Mouse (Mus musculus) hindbrain, postnatal 0 days (tissue): ENCODE results near the gene Olfr1325. TPM values are rescaled to one million over a fixed set of nuclear protein-coding genes. Genes with fewer than 3 reads are reported as not detected.
"Not testable (repeated sequence)": the region's sequence is repeated elsewhere in the genome, so short reads cannot be mapped to it uniquely, and the experiment has no call there.

Source experiments
- ATAC-seq: fragments of 200-750 bp; cut with Nextera tagmentation; 2 replicates; pipeline ENCODE4 v1.8.0; 2017; ENCODE audit warnings: mild to moderate bottlenecking, moderate TSS enrichment, moderate library complexity
- DNase-seq: peaks from one replicate; pipeline ENCODE4 v3.0.0-alpha.2; 2015; ENCODE audit warnings: low spot score
- H3K27ac ChIP-seq: fragments of 300-500 bp; sonication (generic); 2 replicates; pipeline ENCODE4 v1.5.1; 2014; ENCODE audit warnings: mild to moderate bottlenecking
- H3K27me3 ChIP-seq: fragments of 300-500 bp; sonication (generic); 2 replicates; pipeline ENCODE4 v1.6.1; 2014; ENCODE audit warnings: low read length, mixed read lengths; ENCODE audit not compliant: insufficient read depth
- H3K36me3 ChIP-seq: fragments of 300-500 bp; sonication (generic); 2 replicates; pipeline ENCODE4 v1.6.1; 2014; ENCODE audit warnings: low read length, mixed read lengths; ENCODE audit not compliant: insufficient read depth
- H3K4me1 ChIP-seq: fragments of 300-500 bp; sonication (generic); 2 replicates; pipeline ENCODE4 v1.6.1; 2014; ENCODE audit warnings: antibody characterized with exemption, low read length, mixed read lengths; ENCODE audit not compliant: insufficient read depth
- H3K4me2 ChIP-seq: fragments of 300-500 bp; sonication (generic); 2 replicates; pipeline ENCODE4 v1.6.1; 2014; ENCODE audit warnings: low read depth, mild to moderate bottlenecking, low read length, moderate library complexity, mixed read lengths
- H3K4me3 ChIP-seq: fragments of 300-500 bp; sonication (generic); 2 replicates; pipeline ENCODE4 v1.5.1; 2014; ENCODE audit warnings: low read length
- H3K9ac ChIP-seq: fragments of 300-500 bp; sonication (generic); replicated peaks from 2 replicates; pipeline ENCODE4 v1.6.1; 2014; ENCODE audit warnings: mild to moderate bottlenecking, low read length, moderate library complexity, mixed read lengths
- H3K9me3 ChIP-seq: fragments of 300-500 bp; sonication (generic); 2 replicates; pipeline ENCODE4 v1.6.1; 2016; ENCODE audit warnings: low read length, mixed read lengths
- CTCF ChIP-seq: IDR thresholded peaks from 2 replicates; pipeline ENCODE4 v1.5.1; 2016; ENCODE audit warnings: antibody characterized with exemption, control low read depth, low read depth
- WGBS: fragments of 180-500 bp; shearing (Covaris S2); extraction: QIAGEN DNeasy Blood & Tissue Kit; methylation state at CpG from one replicate; pipeline ENCODE4 v1.1.7; 2014; 5-methylcytosine and 5-hydroxymethylcytosine counted together
- polyA plus RNA-seq: library from polyadenylated mRNA; unstranded; fragments of >200 nt; fragmentation: Nextera tagmentation; extraction: Ambion mirVana; gene quantifications from 2 replicates; pipeline ENCODE4 v1.2.1, GENCODE M21; 2015
- total RNA-seq: library from RNA; depleted of rRNA; stranded (reverse); fragments of >200 nt; gene quantifications from 2 replicates; pipeline ENCODE4 v1.2.3, GENCODE M21; 2014; rRNA removed

Gene Olfr1325
- total RNA-seq (not detected in 2 replicates), polyA plus RNA-seq (not detected in 2 replicates)

DNA sequence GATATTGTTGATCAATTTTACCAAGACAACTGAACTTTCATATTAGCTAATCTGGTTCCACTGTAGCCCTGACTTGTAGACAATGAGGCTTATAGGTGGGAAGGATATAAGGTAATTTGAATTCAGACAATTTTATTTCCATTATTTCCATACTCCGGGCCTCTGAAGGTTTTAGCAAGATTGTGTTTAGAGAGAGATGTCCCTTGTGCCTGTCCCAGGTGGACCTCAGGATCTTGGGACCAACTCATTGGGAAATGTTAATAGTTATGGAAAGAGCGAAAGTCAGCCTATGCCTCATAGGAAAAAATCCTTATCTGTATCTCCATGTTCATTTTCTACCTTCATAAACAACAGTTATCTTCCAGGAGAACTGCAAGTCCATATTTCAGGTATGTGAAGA lies at the start of gene Olfr1325:
Olfr1325 (plus strand) TSS at position 301 of the 400 bp plus-strand sequence.
- ATAC-seq: no peak
- 87% methylated on average over 2 of the region's 2 CpGs for WGBS
- TF ChIP-seq CTCF: no peak
- DNase-seq: no peak
- no peaks in the 10 kb centered on the region for H3K4me1 ChIP-seq
- H3K4me2 ChIP-seq: no peak within 1 kb of the TSS
- no peak within 1 kb of the TSS for H3K27ac ChIP-seq
- no peak within 1 kb of the TSS for H3K4me3 ChIP-seq
- no peak within 1 kb of the TSS for H3K9ac ChIP-seq
- H3K9me3 ChIP-seq: no peaks in the 10 kb centered on the region
- no peaks in the 10 kb centered on the region for H3K36me3 ChIP-seq
- H3K27me3 ChIP-seq: no peaks in the 10 kb centered on the region

GRCm38 (mm10) chrX:74574788-74575187 lies 17.7 kb upstream of the Olfr1325 start, which contains the start of gene Olfr1326-ps1:
Olfr1326-ps1 (minus strand) TSS chrX:74574888.
- Histone ChIP-seq H3K27me3 (no peaks in the 10 kb centered on the region), H3K4me2 (no peak within 1 kb of the TSS), H3K9me3 (no peaks in the 10 kb centered on the region), H3K9ac (no peak within 1 kb of the TSS), H3K4me1 (no peaks in the 10 kb centered on the region), H3K27ac (no peak within 1 kb of the TSS), H3K4me3 (no peak within 1 kb of the TSS), H3K36me3 (no peaks in the 10 kb centered on the region)
- no peak for ATAC-seq
- DNase-seq: no peak
- no peak for TF ChIP-seq CTCF

DNA sequence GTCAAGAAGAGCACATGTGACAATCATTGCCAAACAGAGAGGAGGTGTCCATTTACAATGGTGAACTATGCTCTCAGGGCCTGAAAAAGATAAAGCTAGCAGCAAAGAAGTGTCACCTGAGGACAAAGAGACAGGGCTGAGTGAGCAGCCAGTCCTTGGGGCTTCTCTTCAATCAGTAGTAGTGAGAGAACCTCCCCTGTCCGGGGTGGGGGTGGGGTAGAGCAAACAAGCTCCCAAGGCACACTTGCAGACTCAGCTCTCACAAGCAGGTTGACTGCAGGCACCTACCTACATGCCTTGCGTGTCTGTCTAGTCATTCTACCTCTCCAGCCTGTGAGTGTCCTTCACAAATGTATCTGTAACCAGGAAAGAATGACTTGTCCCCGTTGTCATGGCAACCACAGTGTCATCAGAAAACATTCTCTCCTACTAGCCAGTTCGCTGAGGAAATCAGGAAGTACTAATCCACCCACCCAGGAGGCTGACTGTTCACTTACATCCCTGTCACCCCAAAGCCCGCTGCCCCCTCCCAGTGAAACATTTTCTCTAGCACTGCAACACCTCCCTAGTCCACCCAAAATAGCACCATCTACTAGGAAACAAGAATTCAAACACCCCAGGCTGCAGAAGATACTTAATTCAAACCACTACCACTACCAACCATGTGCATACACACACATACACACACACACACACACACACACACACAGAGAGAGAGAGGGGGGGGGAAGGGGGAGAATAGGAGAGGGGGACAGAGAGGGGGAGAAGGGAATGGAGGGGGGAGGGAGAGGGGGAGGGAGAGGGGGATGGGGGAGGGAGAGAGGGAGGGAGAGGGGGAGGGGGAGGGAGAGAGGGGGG lies 53.2 kb downstream of the Olfr1325 start, which contains the start of gene Gm5640:
Gm5640 (minus strand) TSS at position 170 of the 858 bp plus-strand sequence.
- ATAC-seq (peak; percentile 88), DNase-seq (peak; percentile 8)
- H3K27me3 ChIP-seq, H3K4me1 ChIP-seq, H3K36me3 ChIP-seq, H3K9ac ChIP-seq, H3K27ac ChIP-seq, H3K4me2 ChIP-seq, H3K4me3 ChIP-seq, H3K9me3 ChIP-seq: not testable (repeated sequence)
- WGBS: 83% methylated on average over 2 of the region's 5 CpGs

DNA sequence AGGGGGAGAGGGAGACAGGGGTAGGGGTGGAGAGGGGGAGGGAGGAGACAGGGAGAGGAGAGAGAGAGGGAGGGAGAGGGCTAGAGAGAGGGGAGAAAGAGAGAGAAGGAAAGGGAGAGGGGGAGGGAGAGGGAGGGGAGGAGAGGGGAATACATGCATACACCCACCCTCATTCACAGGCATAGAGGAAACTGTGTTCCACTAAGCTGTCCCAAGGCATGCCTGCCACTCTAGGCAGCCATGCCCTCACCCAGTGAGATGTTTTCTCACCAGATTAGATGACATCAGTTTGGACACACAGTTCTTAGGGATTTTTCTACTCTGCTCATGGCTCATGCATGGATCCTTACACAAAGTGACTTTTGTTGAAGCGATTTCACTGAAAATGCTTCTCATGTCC lies 53.9 kb downstream of the Olfr1325 start:
- not testable (repeated sequence) for H3K36me3 ChIP-seq, H3K9me3 ChIP-seq, DNase-seq, H3K27me3 ChIP-seq, H3K4me2 ChIP-seq, H3K4me3 ChIP-seq, H3K27ac ChIP-seq, H3K4me1 ChIP-seq, H3K9ac ChIP-seq
- WGBS: no CpG with 5 or more reads among the region's 1 CpGs
- peak; percentile 45; the same call in 1 of the 2 replicates for ATAC-seq

Other genes with a start within 250 kb of the Olfr1325 start
- gene Lage3, start 239.1 kb upstream of the Olfr1325 start, total RNA-seq: 34.2 and 56.9 TPM in 2 replicates
- 76.4 and 78.1 TPM in 2 replicates for gene Lage3, start 239.1 kb upstream of the Olfr1325 start, polyA plus RNA-seq
- gene Ubl4a, start 219.5 kb upstream of the Olfr1325 start, total RNA-seq: 45.5 and 51.8 TPM in 2 replicates
- gene Ubl4a, start 219.5 kb upstream of the Olfr1325 start, polyA plus RNA-seq: 70.7 and 71.8 TPM in 2 replicates
- gene Slc10a3, start 219.3 kb upstream of the Olfr1325 start, total RNA-seq: 4.5 and 5.9 TPM in 2 replicates
- gene Slc10a3, start 219.3 kb upstream of the Olfr1325 start, polyA plus RNA-seq: 5.6 and 6.3 TPM in 2 replicates
- gene Fam3a, start 199.4 kb upstream of the Olfr1325 start, total RNA-seq: 30.4 and 39.9 TPM in 2 replicates
- 31.1 and 34.0 TPM in 2 replicates for gene Fam3a, start 199.4 kb upstream of the Olfr1325 start, polyA plus RNA-seq
- gene Ikbkg, start 199.4 kb upstream of the Olfr1325 start, total RNA-seq: 23.8 and 25.4 TPM in 2 replicates
- 12.1 and 13.8 TPM in 2 replicates for gene Ikbkg, start 199.4 kb upstream of the Olfr1325 start, polyA plus RNA-seq
- 49.5 and 50.3 TPM in 2 replicates for gene G6pdx, start 163.5 kb upstream of the Olfr1325 start, total RNA-seq
- 39.1 and 42.6 TPM in 2 replicates for gene G6pdx, start 163.5 kb upstream of the Olfr1325 start, polyA plus RNA-seq
- gene Gm6880, start 111.3 kb upstream of the Olfr1325 start, total RNA-seq: not detected in 2 replicates
- gene Gm6880, start 111.3 kb upstream of the Olfr1325 start, polyA plus RNA-seq: 0.33 TPM in 1 of 2 replicates, not detected in the other
- not detected in 2 replicates for gene Olfr1326-ps1, start 17.8 kb upstream of the Olfr1325 start, total RNA-seq
- gene Olfr1326-ps1, start 17.8 kb upstream of the Olfr1325 start, polyA plus RNA-seq: not detected in 2 replicates
- gene Gm5640, start 53.0 kb downstream of the Olfr1325 start, total RNA-seq: 0.18 TPM in 1 of 2 replicates, not detected in the other
- 0.18 and 0.21 TPM in 2 replicates for gene Gm5640, start 53.0 kb downstream of the Olfr1325 start, polyA plus RNA-seq
- gene Gm6890, start 148.2 kb downstream of the Olfr1325 start, total RNA-seq: not detected in 2 replicates
- not detected in 2 replicates for gene Gm6890, start 148.2 kb downstream of the Olfr1325 start, polyA plus RNA-seq
- not detected in 2 replicates for gene Gm5936, start 244.5 kb downstream of the Olfr1325 start, total RNA-seq
- not detected in 2 replicates for gene Gm5936, start 244.5 kb downstream of the Olfr1325 start, polyA plus RNA-seq